In genomic region chr13:74246494-74246893, GRCm38 (mm10) we compare ENCODE assay signal across 17 mouse cellular contexts. TPM values are rescaled to one million over a fixed set of nuclear protein-coding genes. Genes with fewer than 3 reads are reported as not detected.
DNase-seq lines count a peak whose midpoint lies in the region; ATAC-seq lines count a peak whose summit lies in the region.
"Had no signal": no experiment of that assay in that cellular context is flagged by ENCODE, and none has a peak within 500 bp of the region (broad histone marks: within the 10 kb centered on the region; RNA-seq: fewer than 3 reads in every experiment).

No protein-coding gene starts in this region.

- no peaks in the 10 kb centered on the region for H3K27me3 ChIP-seq in limb, embryonic 15.5 days
- no peaks in the 10 kb centered on the region for H3K27me3 ChIP-seq in limb, embryonic 10.5 days (ENCODE audit: low read depth, poor library complexity, severe bottlenecking)
- peaks cover 4% of the 10 kb centered on the region; the same call in 1 of the 2 replicates for H3K27me3 ChIP-seq in liver, embryonic 15.5 days
- H3K27me3 ChIP-seq in midbrain, embryonic 16.5 days (ENCODE audit: control insufficient read depth, insufficient read depth, low read depth, low read length), result 0 out of 2 replicates have a peak, but pooled peaks cover 2% of the 10 kb centered on the region
- H3K27me3 ChIP-seq: neural tube, embryonic 15.5 days had no signal

- peak overlapping the region; percentile 85; the same call in 1 of the 2 replicates for H3K27ac ChIP-seq in limb, embryonic 15.5 days
- no peak overlapping the region for H3K27ac ChIP-seq in limb, embryonic 10.5 days
- H3K27ac ChIP-seq in liver, embryonic 15.5 days (replicated peaks), result 0 out of 2 replicates have a peak overlapping the region, but pooled peaks have one; percentile 2
- H3K27ac ChIP-seq in midbrain, embryonic 16.5 days (ENCODE audit: low read length), result no peak overlapping the region
- H3K27ac ChIP-seq: neural tube, embryonic 15.5 days had no signal

- peaks cover 13% of the 10 kb centered on the region for H3K4me1 ChIP-seq in limb, embryonic 15.5 days
- H3K4me1 ChIP-seq in limb, embryonic 10.5 days, result peaks cover 9% of the 10 kb centered on the region
- H3K4me1 ChIP-seq in liver, embryonic 15.5 days (replicated peaks), result peaks cover 16% of the 10 kb centered on the region
- H3K4me1 ChIP-seq in midbrain, embryonic 16.5 days (ENCODE audit: control insufficient read depth, insufficient read depth, low read length), result peaks cover 12% of the 10 kb centered on the region

- peak; percentile 11 to 19 for DNase-seq in cerebellum, postnatal 10 days
- no peak for DNase-seq in cerebellum, adult 11 months
- no peak for DNase-seq in limb, embryonic 10.5 days (ENCODE audit: low spot score)
- peak; percentile 33 to 69 for DNase-seq in adrenal gland, postnatal 36 days
- DNase-seq in spleen, postnatal 36 days (ENCODE audit: low spot score in 2 of 2), result no peak
- DNase-seq: B cell, adult 2 months; cerebellum, adult 18-20 months; gastrocnemius, adult 2 months; kidney, adult 9 months; thymus, postnatal 14 days had no signal

- H3K9ac ChIP-seq in limb, embryonic 15.5 days, result no peak overlapping the region
- no peak overlapping the region for H3K9ac ChIP-seq in liver, embryonic 15.5 days
- no peak overlapping the region for H3K9ac ChIP-seq in midbrain, embryonic 16.5 days (ENCODE audit: low read depth, low read length)
- H3K9ac ChIP-seq: neural tube, embryonic 15.5 days had no signal

- no peaks in the 10 kb centered on the region for H3K36me3 ChIP-seq in limb, embryonic 15.5 days
- no peaks in the 10 kb centered on the region for H3K36me3 ChIP-seq in limb, embryonic 10.5 days
- H3K36me3 ChIP-seq in liver, embryonic 15.5 days (replicated peaks), result no peaks in the 10 kb centered on the region
- no peaks in the 10 kb centered on the region for H3K36me3 ChIP-seq in midbrain, embryonic 16.5 days (ENCODE audit: control insufficient read depth, insufficient read depth, low read length)
- H3K36me3 ChIP-seq: forebrain, embryonic 10.5 days; heart, embryonic 13.5 days; neural tube, embryonic 15.5 days had no signal

- no peak for ATAC-seq in limb, embryonic 15.5 days (ENCODE audit: insufficient number of reproducible peaks, low FRiP score, low TSS enrichment, low read depth)
- peak; percentile 83 for ATAC-seq in liver, embryonic 15.5 days (ENCODE audit: insufficient read depth)
- ATAC-seq in midbrain, embryonic 16.5 days, result no peak
- ATAC-seq: activated CD4-positive, CD25-positive, alpha-beta regulatory T cell, adult 4 months had no signal

- no peak overlapping the region for H3K4me3 ChIP-seq in limb, embryonic 15.5 days
- H3K4me3 ChIP-seq in limb, embryonic 10.5 days, result no peak overlapping the region
- H3K4me3 ChIP-seq in liver, embryonic 15.5 days (replicated peaks), result no peak overlapping the region
- no peak overlapping the region for H3K4me3 ChIP-seq in midbrain, embryonic 16.5 days (ENCODE audit: low read depth, low read length)
- H3K4me3 ChIP-seq: neural tube, embryonic 15.5 days had no signal

- no peaks in the 10 kb centered on the region for H3K9me3 ChIP-seq in limb, embryonic 15.5 days
- H3K9me3 ChIP-seq in limb, embryonic 10.5 days (replicated peaks), result no peaks in the 10 kb centered on the region
- no peaks in the 10 kb centered on the region for H3K9me3 ChIP-seq in liver, embryonic 15.5 days (replicated peaks)
- no peaks in the 10 kb centered on the region for H3K9me3 ChIP-seq in midbrain, embryonic 16.5 days (replicated peaks; ENCODE audit: control insufficient read depth, low read length, poor library complexity, severe bottlenecking)
- H3K9me3 ChIP-seq: forebrain, embryonic 10.5 days; heart, embryonic 13.5 days; neural tube, embryonic 15.5 days had no signal

- H3K4me2 ChIP-seq in limb, embryonic 15.5 days, result no peak overlapping the region
- no peak overlapping the region for H3K4me2 ChIP-seq in liver, embryonic 15.5 days
- H3K4me2 ChIP-seq in midbrain, embryonic 16.5 days (ENCODE audit: low read length), result no peak overlapping the region

RNA-seq across cellular contexts. Expression of gene Exoc3, which starts 38.0 kb away (rescaled TPM):
- polyA plus RNA-seq in limb, embryonic 15.5 days (2015; fragmentation: Nextera tagmentation; extraction: Ambion mirVana), result 79.0 and 82.2 TPM in 2 replicates
- polyA plus RNA-seq in limb, embryonic 10.5 days (2016; fragmentation: Nextera tagmentation; extraction: Ambion mirVana), result 78.4 and 87.2 TPM in 2 replicates
- total RNA-seq in adrenal gland, postnatal 36 days (2021), result 10 to 100 TPM; 60.9 to 67.5 TPM
- 23.7 and 24.0 TPM in 2 replicates for polyA plus RNA-seq in liver, embryonic 15.5 days (2015; fragmentation: Nextera tagmentation; extraction: Ambion mirVana)
- polyA plus RNA-seq in midbrain, embryonic 16.5 days (2015; fragmentation: Nextera tagmentation; extraction: Ambion mirVana), result 113 and 123 TPM in 2 replicates

RNA-seq across cellular contexts. Expression of gene Ahrr, which starts 45.6 kb away (rescaled TPM):
- 3.9 and 4.0 TPM in 2 replicates for polyA plus RNA-seq in limb, embryonic 15.5 days (2015; fragmentation: Nextera tagmentation; extraction: Ambion mirVana)
- polyA plus RNA-seq in limb, embryonic 10.5 days (2016; fragmentation: Nextera tagmentation; extraction: Ambion mirVana), result 1.1 TPM in 2 replicates
- 1 to 10 TPM in 1 of 2 experiments, under 1 TPM in 1; 0.89 to 1.3 TPM for total RNA-seq in adrenal gland, postnatal 36 days (2021)
- polyA plus RNA-seq in liver, embryonic 15.5 days (2015; fragmentation: Nextera tagmentation; extraction: Ambion mirVana), result 0.03 and 0.61 TPM in 2 replicates
- 0.58 and 0.70 TPM in 2 replicates for polyA plus RNA-seq in midbrain, embryonic 16.5 days (2015; fragmentation: Nextera tagmentation; extraction: Ambion mirVana)
- total RNA-seq: gastrocnemius, adult 2 months had no signal

Comparison
In these comparisons a context has a peak if more than half of its experiments do, and no peak if none do; other contexts are left out.
1. DNase-seq: peak in cerebellum, postnatal 10 days (2 of 2) and adrenal gland, postnatal 36 days (2 of 2); none in cerebellum, adult 11 months (single experiment), limb, embryonic 10.5 days (single experiment) and spleen, postnatal 36 days (0 of 2).
2. H3K27ac ChIP-seq: peak in limb, embryonic 15.5 days (single experiment) and liver, embryonic 15.5 days (single experiment); none in limb, embryonic 10.5 days (single experiment) and midbrain, embryonic 16.5 days (single experiment).